Comparison of ENCODE assay signal across 8 mouse cellular contexts in genomic region chr7:17017036-17017435, GRCm38 (mm10). TPM values are rescaled to one million over a fixed set of nuclear protein-coding genes. Genes with fewer than 3 reads are reported as not detected.
DNase-seq lines count a peak whose midpoint lies in the region; ATAC-seq and TF ChIP-seq lines count a peak whose summit lies in the region.

No protein-coding gene starts in this region.

- H3K4me2 ChIP-seq in heart, postnatal 0 days (ENCODE audit: low read depth, low read length) = no peak overlapping the region

- no peak overlapping the region for H3K4me3 ChIP-seq in heart, postnatal 0 days (ENCODE audit: low read depth, low read length)
- no peak overlapping the region for H3K4me3 ChIP-seq in layer of hippocampus, adult 2 months

- no peak for TF ChIP-seq CTCF in heart, postnatal 0 days (IDR thresholded peaks at IDR 0.05; ENCODE audit: low read depth)
- no peak for TF ChIP-seq CTCF in layer of hippocampus, adult 2 months (conservative IDR thresholded peaks at IDR 0.05)

- no peak overlapping the region for H3K9ac ChIP-seq in heart, postnatal 0 days (replicated peaks; ENCODE audit: low read depth, low read length)

- ATAC-seq in heart, postnatal 0 days (ENCODE audit: insufficient read depth, low read depth) = peak; percentile 98

- peaks cover 33% of the 10 kb centered on the region for H3K4me1 ChIP-seq in heart, postnatal 0 days (ENCODE audit: control insufficient read depth, insufficient read depth)

- no peaks in the 10 kb centered on the region for H3K9me3 ChIP-seq in heart, postnatal 0 days (replicated peaks; ENCODE audit: control insufficient read depth, low read length)

- DNase-seq in thymus, postnatal 14 days = peak; percentile 50
- DNase-seq in thymus, postnatal 10 days (ENCODE audit: low spot score in 2 of 2) = no peak
- DNase-seq in fat pad, adult 2 months (ENCODE audit: extremely low read depth, low read depth, low spot score) = peak; percentile 88
- peak; percentile 94 for DNase-seq in heart, postnatal 0 days (ENCODE audit: low spot score)
- DNase-seq in layer of hippocampus, adult 2 months (ENCODE audit: low spot score in 2 of 2) = peak; percentile 92 to 96
- peak; percentile 91 to 93 for DNase-seq in lung, adult 18-20 months
- peak; percentile 98 for DNase-seq in skeletal muscle tissue, adult 2 months (ENCODE audit: low read depth, low spot score)
- no peak for DNase-seq in embryo, embryonic 9.5 days (ENCODE audit: extremely low spot score)

- 14% methylated on average over 1 of the region's 1 CpGs for WGBS in heart, postnatal 0 days

- peaks cover 75% of the 10 kb centered on the region for H3K36me3 ChIP-seq in heart, postnatal 0 days (replicated peaks; ENCODE audit: control insufficient read depth, insufficient read depth, low read length)

- peak; percentile 83 for TF ChIP-seq EP300 in heart, postnatal 0 days (IDR thresholded peaks at IDR 0.05; ENCODE audit: low read depth)

- H3K27ac ChIP-seq in heart, postnatal 0 days (ENCODE audit: low read depth) = peak overlapping the region; percentile 71
- H3K27ac ChIP-seq in layer of hippocampus, adult 2 months = peak overlapping the region; percentile 86

- H3K27me3 ChIP-seq in heart, postnatal 0 days (ENCODE audit: control insufficient read depth, insufficient read depth, low read length) = no peaks in the 10 kb centered on the region

RNA-seq across cellular contexts. Expression of gene Ppp5c, which starts 10.7 kb away (rescaled TPM):
- total RNA-seq in heart, postnatal 0 days (2014; rRNA removed; ENCODE audit: low replicate concordance) = 55.0 and 68.0 TPM in 2 replicates
- polyA plus RNA-seq in heart, postnatal 0 days (2015; fragmentation: Nextera tagmentation; extraction: Ambion mirVana) = 88.5 and 93.6 TPM in 2 replicates
- 100 to 1,000 TPM; 148 to 155 TPM for total RNA-seq in layer of hippocampus, adult 2 months (2021)

RNA-seq across cellular contexts. Expression of gene Ccdc8, which starts 24.5 kb away (rescaled TPM):
- 30.8 and 31.2 TPM in 2 replicates for total RNA-seq in heart, postnatal 0 days (2014; rRNA removed; ENCODE audit: low replicate concordance)
- 10.0 and 11.7 TPM in 2 replicates for polyA plus RNA-seq in heart, postnatal 0 days (2015; fragmentation: Nextera tagmentation; extraction: Ambion mirVana)
- total RNA-seq in layer of hippocampus, adult 2 months (2021) = 1 to 10 TPM; 1.8 to 2.2 TPM

RNA-seq across cellular contexts. Expression of gene Gm42372, which starts 34.1 kb away (rescaled TPM):
- not detected in 2 replicates for total RNA-seq in heart, postnatal 0 days (2014; rRNA removed; ENCODE audit: low replicate concordance)
- polyA plus RNA-seq in heart, postnatal 0 days (2015; fragmentation: Nextera tagmentation; extraction: Ambion mirVana) = not detected in 2 replicates
- total RNA-seq in layer of hippocampus, adult 2 months (2021) = 10 to 100 TPM; 52.3 to 55.5 TPM

RNA-seq across cellular contexts. Expression of gene Hif3a, which starts 45.2 kb away (rescaled TPM):
- 29.7 and 35.5 TPM in 2 replicates for total RNA-seq in heart, postnatal 0 days (2014; rRNA removed; ENCODE audit: low replicate concordance)
- polyA plus RNA-seq in heart, postnatal 0 days (2015; fragmentation: Nextera tagmentation; extraction: Ambion mirVana) = 4.2 and 6.2 TPM in 2 replicates
- 10 to 100 TPM; 16.0 to 16.6 TPM for total RNA-seq in layer of hippocampus, adult 2 months (2021)

RNA-seq across cellular contexts. Expression of gene Psg16, which starts 56.8 kb away (rescaled TPM):
- total RNA-seq in heart, postnatal 0 days (2014; rRNA removed; ENCODE audit: low replicate concordance) = 0.08 TPM in 1 of 2 replicates, not detected in the other
- polyA plus RNA-seq in heart, postnatal 0 days (2015; fragmentation: Nextera tagmentation; extraction: Ambion mirVana) = 0.07 and 0.12 TPM in 2 replicates
- 1 to 10 TPM; 3.5 to 4.1 TPM for total RNA-seq in layer of hippocampus, adult 2 months (2021)

Comparison
In these comparisons a context has a peak if more than half of its experiments do, and no peak if none do; other contexts are left out.
1. DNase-seq: peak in thymus, postnatal 14 days (single experiment), fat pad, adult 2 months (single experiment), heart, postnatal 0 days (single experiment), layer of hippocampus, adult 2 months (2 of 2), lung, adult 18-20 months (2 of 2) and skeletal muscle tissue, adult 2 months (single experiment); none in thymus, postnatal 10 days (0 of 2) and embryo, embryonic 9.5 days (single experiment).
2. RNA of gene Gm42372, which starts 34.1 kb away (total RNA-seq): 52.3 to 55.5 TPM in layer of hippocampus, adult 2 months; not detected in heart, postnatal 0 days; every median in the first group is over 10 times any median in the second.